Mouse (Mus musculus): ENCODE measurements around the gene Slc35f6. TPM values are rescaled to one million over a fixed set of nuclear protein-coding genes. Genes with fewer than 3 reads are reported as not detected.

Gene Slc35f6
- polyA plus RNA-seq, 1 experiment from 2014 or later, result 33.0 TPM

DNA sequence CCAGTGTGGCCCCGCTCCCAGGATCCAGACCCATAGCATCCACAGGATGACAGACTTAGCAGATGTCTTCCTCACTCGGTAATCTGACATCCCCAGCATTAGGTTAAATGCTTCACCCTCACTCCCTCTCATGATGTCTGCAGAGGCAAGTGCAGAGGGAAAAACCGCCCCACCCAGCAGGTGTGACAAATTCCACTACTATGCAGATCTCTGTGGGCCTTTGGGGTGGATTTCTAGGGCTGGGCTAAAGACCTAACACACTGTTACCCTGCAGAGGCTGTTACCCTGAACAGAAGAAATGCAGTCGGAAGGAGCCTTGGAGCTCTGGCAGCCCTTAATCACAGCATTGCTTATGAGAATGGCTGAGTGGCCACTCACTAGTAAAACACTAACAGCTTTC, 11.3 kb downstream of the Slc35f6 start:
- Histone ChIP-seq H3K27me3 (ENCODE audit: control insufficient read depth, insufficient read depth, low read depth, low read length) (no peaks in the 10 kb centered on the region), H3K9ac (ENCODE audit: low read depth, low read length) (no peak overlapping the region), H3K9me3 (replicated peaks; ENCODE audit: control insufficient read depth, low read length, poor library complexity, severe bottlenecking) (no peaks in the 10 kb centered on the region), H3K4me1 (ENCODE audit: control insufficient read depth, insufficient read depth, low read length) (no peaks in the 10 kb centered on the region), H3K27ac (ENCODE audit: low read length) (no peak overlapping the region), H3K36me3 (ENCODE audit: control insufficient read depth, insufficient read depth, low read length) (peaks cover 18% of the 10 kb centered on the region), H3K4me2 (ENCODE audit: low read length) (no peak overlapping the region), H3K4me3 (ENCODE audit: low read depth, low read length) (no peak overlapping the region)
- 83% methylated on average over 4 of the region's 4 CpGs for WGBS
- ATAC-seq, result no peak

DNA sequence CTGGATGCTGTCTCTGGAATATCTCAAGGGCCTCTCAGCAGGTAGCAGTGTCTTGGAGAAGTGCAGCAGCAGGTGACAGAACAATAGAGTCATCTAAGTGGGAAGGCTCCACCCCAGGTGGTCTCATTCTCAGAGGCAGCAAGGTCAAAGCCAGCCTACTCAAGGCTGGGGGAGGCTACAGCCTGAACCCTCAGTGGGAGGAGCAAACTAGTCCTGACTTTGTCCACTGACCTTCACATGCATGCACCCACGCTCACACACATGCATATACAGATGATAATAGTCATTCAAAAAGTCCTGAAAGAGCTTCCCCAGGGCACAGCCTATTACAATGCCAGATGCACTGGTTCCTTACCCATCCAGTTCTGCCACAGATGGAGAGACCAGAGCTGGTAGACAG, 12.5 kb downstream of the Slc35f6 start:
- no peaks in the 10 kb centered on the region for H3K27me3 ChIP-seq (ENCODE audit: control insufficient read depth, insufficient read depth, low read depth, low read length)
- no peak overlapping the region for H3K27ac ChIP-seq (ENCODE audit: low read length)
- no peaks in the 10 kb centered on the region for H3K9me3 ChIP-seq (replicated peaks; ENCODE audit: control insufficient read depth, low read length, poor library complexity, severe bottlenecking)
- H3K36me3 ChIP-seq (ENCODE audit: control insufficient read depth, insufficient read depth, low read length), result peaks cover 18% of the 10 kb centered on the region
- no peak for ATAC-seq
- H3K4me2 ChIP-seq (ENCODE audit: low read length), result no peak overlapping the region
- H3K9ac ChIP-seq (ENCODE audit: low read depth, low read length), result no peak overlapping the region
- H3K4me3 ChIP-seq (ENCODE audit: low read depth, low read length), result no peak overlapping the region
- 95% methylated on average over 1 of the region's 1 CpGs for WGBS
- no peaks in the 10 kb centered on the region for H3K4me1 ChIP-seq (ENCODE audit: control insufficient read depth, insufficient read depth, low read length)

DNA sequence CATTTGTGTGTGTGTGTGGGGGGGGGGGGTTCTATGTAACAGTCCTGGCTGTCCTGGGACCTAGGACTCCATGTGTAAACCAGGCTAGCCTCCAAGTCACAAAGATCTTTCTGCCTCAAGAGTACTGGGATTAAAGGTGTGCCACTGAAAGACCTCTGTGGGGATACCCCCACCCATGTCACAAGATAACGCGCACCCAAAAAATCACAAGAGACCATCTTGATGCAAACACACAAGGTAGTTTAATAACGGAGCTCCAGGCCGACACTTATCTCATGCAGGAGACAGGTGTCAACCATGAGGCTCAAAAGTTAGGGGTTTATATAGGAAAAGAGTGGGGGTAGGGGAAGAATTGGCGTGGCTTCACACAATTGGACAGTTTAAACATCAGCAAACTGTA, 13.1 kb downstream of the Slc35f6 start:
- ATAC-seq, result no peak
- H3K4me1 ChIP-seq (ENCODE audit: control insufficient read depth, insufficient read depth, low read length), result no peaks in the 10 kb centered on the region
- peaks cover 14% of the 10 kb centered on the region for H3K36me3 ChIP-seq (ENCODE audit: control insufficient read depth, insufficient read depth, low read length)
- WGBS, result 96% methylated on average over 5 of the region's 5 CpGs
- no peak overlapping the region for H3K27ac ChIP-seq (ENCODE audit: low read length)
- H3K4me3 ChIP-seq (ENCODE audit: low read depth, low read length), result no peak overlapping the region
- no peaks in the 10 kb centered on the region for H3K27me3 ChIP-seq (ENCODE audit: control insufficient read depth, insufficient read depth, low read depth, low read length)
- H3K4me2 ChIP-seq (ENCODE audit: low read length), result no peak overlapping the region
- no peak overlapping the region for H3K9ac ChIP-seq (ENCODE audit: low read depth, low read length)
- H3K9me3 ChIP-seq (replicated peaks; ENCODE audit: control insufficient read depth, low read length, poor library complexity, severe bottlenecking), result no peaks in the 10 kb centered on the region

DNA sequence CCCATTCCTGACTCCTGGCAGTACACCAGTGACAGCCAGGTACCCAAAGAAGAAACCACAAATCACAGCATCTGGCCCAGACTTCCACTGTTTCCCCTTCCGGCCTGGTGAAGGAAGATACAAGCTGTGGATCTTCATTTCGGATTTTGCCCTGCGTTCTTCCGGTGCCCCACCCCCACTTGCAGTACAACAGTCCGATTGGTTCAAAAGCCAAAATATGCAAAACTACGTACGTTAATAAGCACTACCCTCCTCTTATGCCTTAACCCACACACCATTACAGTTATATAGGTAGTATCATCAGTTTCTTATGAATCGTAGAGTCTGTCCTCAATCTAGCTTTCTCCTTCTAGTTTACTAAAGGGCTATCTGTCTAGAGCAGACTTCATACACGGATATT, 17.6 kb downstream of the Slc35f6 start:
- Histone ChIP-seq H3K27ac (ENCODE audit: low read length) (no peak overlapping the region), H3K4me2 (ENCODE audit: low read length) (no peak overlapping the region), H3K27me3 (ENCODE audit: control insufficient read depth, insufficient read depth, low read depth, low read length) (no peaks in the 10 kb centered on the region), H3K36me3 (ENCODE audit: control insufficient read depth, insufficient read depth, low read length) (no peaks in the 10 kb centered on the region), H3K4me1 (ENCODE audit: control insufficient read depth, insufficient read depth, low read length) (peaks cover 2% of the 10 kb centered on the region), H3K9me3 (replicated peaks; ENCODE audit: control insufficient read depth, low read length, poor library complexity, severe bottlenecking) (no peaks in the 10 kb centered on the region), H3K4me3 (ENCODE audit: low read depth, low read length) (no peak overlapping the region), H3K9ac (ENCODE audit: low read depth, low read length) (no peak overlapping the region)
- WGBS, result 91% methylated on average over 9 of the region's 9 CpGs
- no peak for ATAC-seq

DNA sequence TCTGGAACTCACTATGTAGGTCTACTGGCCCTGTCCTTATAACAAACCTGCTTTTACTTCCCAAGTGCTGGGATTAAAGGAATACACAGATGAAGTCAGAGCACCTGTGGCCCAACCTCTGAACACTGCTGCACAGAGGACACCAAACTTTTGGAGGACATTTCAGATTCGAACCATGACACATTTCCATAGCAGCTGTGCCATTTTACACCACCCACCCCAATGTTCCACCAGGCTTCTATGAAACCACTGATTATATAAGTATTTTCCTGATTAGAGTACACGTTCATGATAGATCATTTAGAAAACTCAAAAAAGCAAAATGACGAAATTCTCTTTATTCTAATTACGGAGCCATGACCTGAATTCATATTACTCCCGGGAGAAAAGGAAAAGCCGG, 18.2 kb downstream of the Slc35f6 start:
- Histone ChIP-seq H3K9ac (ENCODE audit: low read depth, low read length) (no peak overlapping the region), H3K36me3 (ENCODE audit: control insufficient read depth, insufficient read depth, low read length) (no peaks in the 10 kb centered on the region), H3K9me3 (replicated peaks; ENCODE audit: control insufficient read depth, low read length, poor library complexity, severe bottlenecking) (no peaks in the 10 kb centered on the region), H3K4me3 (ENCODE audit: low read depth, low read length) (peak overlapping the region; percentile 72), H3K4me1 (ENCODE audit: control insufficient read depth, insufficient read depth, low read length) (peaks cover 2% of the 10 kb centered on the region), H3K27ac (ENCODE audit: low read length) (peak overlapping the region; percentile 67), H3K27me3 (ENCODE audit: control insufficient read depth, insufficient read depth, low read depth, low read length) (no peaks in the 10 kb centered on the region), H3K4me2 (ENCODE audit: low read length) (peak overlapping the region; percentile 71)
- 65% methylated on average over 6 of the region's 6 CpGs for WGBS
- ATAC-seq, result no peak

DNA sequence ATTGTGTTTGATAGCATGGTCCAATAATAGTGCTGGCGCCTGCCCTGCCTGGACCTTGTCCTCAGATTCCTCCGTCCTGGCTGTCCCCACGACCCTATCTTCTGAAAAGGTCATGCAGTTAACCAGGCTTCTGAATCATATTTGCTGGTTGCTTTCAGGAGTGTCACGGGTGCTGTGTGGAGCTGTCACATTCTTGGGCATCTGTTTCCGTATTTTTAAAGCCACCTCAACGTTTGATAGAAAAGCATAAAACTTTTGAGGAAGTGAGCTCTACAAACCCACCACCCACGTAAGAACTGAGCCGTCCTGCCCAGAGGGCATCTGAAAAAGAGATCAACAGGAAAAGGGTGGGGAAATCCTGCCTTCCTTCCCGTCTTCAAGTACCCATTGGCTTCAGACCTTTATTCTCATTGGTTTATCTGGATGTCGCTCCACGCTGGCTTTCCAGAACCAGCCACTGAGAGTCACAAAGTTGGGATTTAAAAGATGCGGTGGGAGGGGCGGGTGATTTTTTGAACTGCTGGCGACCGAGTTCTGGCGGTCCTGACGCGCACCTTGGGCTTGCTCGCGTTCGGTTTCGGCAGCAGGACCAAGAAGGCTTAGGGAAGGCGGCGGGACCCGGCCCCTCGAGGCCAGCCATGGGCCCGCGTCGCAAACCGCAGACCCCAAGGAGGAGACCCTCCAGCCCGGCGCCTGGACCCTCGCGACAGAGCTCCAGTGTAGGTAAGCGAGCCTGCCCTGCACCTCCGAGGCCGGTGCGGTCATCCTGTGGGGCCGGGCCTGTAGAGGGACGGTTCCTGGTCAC, 18.9 kb downstream of the Slc35f6 start, which contains the start of gene Cenpa:
Cenpa (plus strand) TSS at position 387 of the 805 bp plus-strand sequence.
- H3K36me3 ChIP-seq (ENCODE audit: control insufficient read depth, insufficient read depth, low read length), result no peaks in the 10 kb centered on the region

DNA sequence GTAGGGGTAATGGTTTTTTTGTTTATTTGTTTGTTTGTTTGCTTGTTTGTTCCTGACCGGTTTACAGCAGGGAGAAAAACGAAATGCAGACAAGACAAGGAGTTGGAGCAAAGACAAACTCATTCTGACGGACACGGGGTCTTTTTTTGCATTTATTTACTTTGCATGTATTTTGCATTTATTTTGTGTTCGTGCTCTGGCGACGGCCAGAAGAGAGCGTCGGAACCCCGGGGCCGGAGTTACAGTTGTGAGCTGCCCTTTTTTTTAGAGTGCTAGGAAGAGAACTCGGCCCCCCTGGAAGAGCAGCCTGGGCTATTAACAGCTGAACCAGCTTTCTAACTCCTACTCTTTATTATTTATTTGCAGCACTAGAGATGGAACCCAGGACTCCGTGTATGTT, 19.5 kb downstream of the Slc35f6 start:
- H3K36me3 ChIP-seq (ENCODE audit: control insufficient read depth, insufficient read depth, low read length), result no peaks in the 10 kb centered on the region
- H3K27me3 ChIP-seq (ENCODE audit: control insufficient read depth, insufficient read depth, low read depth, low read length), result no peaks in the 10 kb centered on the region
- no peak overlapping the region for H3K27ac ChIP-seq (ENCODE audit: low read length)
- peaks cover 2% of the 10 kb centered on the region for H3K4me1 ChIP-seq (ENCODE audit: control insufficient read depth, insufficient read depth, low read length)
- H3K4me3 ChIP-seq (ENCODE audit: low read depth, low read length), result peak overlapping the region; percentile 72
- ATAC-seq, result no peak
- peak overlapping the region; percentile 71 for H3K4me2 ChIP-seq (ENCODE audit: low read length)
- no peaks in the 10 kb centered on the region for H3K9me3 ChIP-seq (replicated peaks; ENCODE audit: control insufficient read depth, low read length, poor library complexity, severe bottlenecking)
- peak overlapping the region; percentile 65 for H3K9ac ChIP-seq (ENCODE audit: low read depth, low read length)
- WGBS, result 0% methylated on average over 13 of the region's 13 CpGs

More for the DNA sequence above, 18.9 kb downstream of the Slc35f6 start, which contains the start of gene Cenpa:
- Histone ChIP-seq H3K27ac (ENCODE audit: low read length) (peak within 1 kb of the TSS; percentile 67), H3K9ac (ENCODE audit: low read depth, low read length) (peak within 1 kb of the TSS; percentile 65), H3K4me3 (ENCODE audit: low read depth, low read length) (peak within 1 kb of the TSS; percentile 72), H3K9me3 (replicated peaks; ENCODE audit: control insufficient read depth, low read length, poor library complexity, severe bottlenecking) (no peaks in the 10 kb centered on the region), H3K27me3 (ENCODE audit: control insufficient read depth, insufficient read depth, low read depth, low read length) (no peaks in the 10 kb centered on the region), H3K4me1 (ENCODE audit: control insufficient read depth, insufficient read depth, low read length) (peaks cover 2% of the 10 kb centered on the region), H3K4me2 (ENCODE audit: low read length) (peak within 1 kb of the TSS; percentile 71)
- WGBS, result under 1% methylated on average over 40 of the region's 40 CpGs
- peak; percentile 96 for ATAC-seq

DNA sequence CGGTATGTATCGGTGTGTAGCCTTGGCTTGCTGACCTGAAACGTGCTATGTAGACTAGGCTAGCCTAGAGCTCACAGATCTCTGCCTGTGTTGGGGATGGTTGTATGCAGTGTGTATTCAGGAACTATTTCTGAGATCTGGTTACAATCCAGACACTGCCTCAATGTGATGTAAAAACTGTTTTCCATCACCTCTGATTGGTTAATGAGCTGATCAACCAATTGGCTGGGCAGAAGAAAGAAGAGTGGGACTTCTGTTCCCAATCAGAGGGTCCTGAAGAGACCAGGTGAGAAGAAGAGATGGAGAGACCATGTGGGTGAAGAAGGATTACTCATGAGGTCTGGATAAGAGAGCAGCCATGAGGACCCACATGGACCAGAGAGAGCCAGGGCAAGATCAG, 20.0 kb downstream of the Slc35f6 start:
- 3% methylated on average over 3 of the region's 3 CpGs for WGBS
- Histone ChIP-seq H3K36me3 (ENCODE audit: control insufficient read depth, insufficient read depth, low read length) (no peaks in the 10 kb centered on the region), H3K9me3 (replicated peaks; ENCODE audit: control insufficient read depth, low read length, poor library complexity, severe bottlenecking) (no peaks in the 10 kb centered on the region), H3K4me3 (ENCODE audit: low read depth, low read length) (peak overlapping the region; percentile 72), H3K27me3 (ENCODE audit: control insufficient read depth, insufficient read depth, low read depth, low read length) (no peaks in the 10 kb centered on the region), H3K9ac (ENCODE audit: low read depth, low read length) (0 out of 2 replicates have a peak overlapping the region, but pooled peaks have one; percentile 18), H3K27ac (ENCODE audit: low read length) (no peak overlapping the region), H3K4me2 (ENCODE audit: low read length) (peak overlapping the region; percentile 71), H3K4me1 (ENCODE audit: control insufficient read depth, insufficient read depth, low read length) (peaks cover 2% of the 10 kb centered on the region)
- ATAC-seq, result no peak

DNA sequence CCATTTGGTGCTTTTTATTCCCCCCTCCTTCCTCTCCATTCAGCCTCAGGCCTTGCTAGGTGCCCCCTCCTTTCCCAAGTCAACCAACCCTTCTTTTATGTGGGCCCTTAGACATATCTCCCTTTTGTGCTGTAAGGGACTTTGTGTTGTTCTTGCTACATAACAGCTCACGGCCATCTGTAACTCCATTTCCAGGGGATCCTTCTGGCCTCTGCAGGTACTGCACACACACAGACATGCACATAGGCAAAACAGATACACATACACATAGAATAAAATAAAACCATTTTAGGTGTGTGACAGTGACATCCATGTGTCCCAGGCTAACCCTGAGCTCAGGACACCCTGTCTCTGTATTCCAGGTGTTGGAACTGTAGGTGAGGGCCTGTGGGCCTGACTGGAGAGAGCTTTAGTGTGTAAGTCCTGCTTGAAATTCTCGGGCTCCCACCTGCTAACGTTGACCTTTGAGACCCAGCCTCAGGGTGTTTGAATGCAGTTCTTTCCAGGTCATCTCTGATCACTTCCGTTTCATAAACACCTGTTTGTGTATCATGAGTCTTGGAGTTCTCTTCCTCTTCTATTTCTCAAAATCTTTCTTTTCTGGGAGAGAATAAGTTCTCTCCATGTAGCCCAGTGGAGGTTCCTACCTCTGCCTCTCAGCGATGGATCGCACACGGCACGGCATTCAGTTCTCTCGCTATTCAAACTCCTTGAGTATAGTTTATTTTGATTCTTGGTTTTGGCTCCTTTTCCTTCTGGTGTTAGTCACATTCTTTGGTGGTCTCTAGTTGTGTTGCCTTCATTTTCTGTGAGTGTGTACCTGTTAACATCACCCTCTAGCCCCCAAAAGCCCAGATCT, 21.1 kb downstream of the Slc35f6 start:
- Histone ChIP-seq H3K4me1 (ENCODE audit: control insufficient read depth, insufficient read depth, low read length) (peaks cover 2% of the 10 kb centered on the region), H3K9me3 (replicated peaks; ENCODE audit: control insufficient read depth, low read length, poor library complexity, severe bottlenecking) (no peaks in the 10 kb centered on the region), H3K9ac (ENCODE audit: low read depth, low read length) (no peak overlapping the region), H3K4me2 (ENCODE audit: low read length) (no peak overlapping the region), H3K27ac (ENCODE audit: low read length) (no peak overlapping the region), H3K36me3 (ENCODE audit: control insufficient read depth, insufficient read depth, low read length) (no peaks in the 10 kb centered on the region), H3K27me3 (ENCODE audit: control insufficient read depth, insufficient read depth, low read depth, low read length) (no peaks in the 10 kb centered on the region), H3K4me3 (ENCODE audit: low read depth, low read length) (no peak overlapping the region)
- 94% methylated on average over 9 of the region's 9 CpGs for WGBS
- ATAC-seq, result no peak

Data from midbrain, embryonic 16.5 days (tissue).